Mouse (Mus musculus) embryonic fibroblast, embryonic 13.5 days (primary cell): ENCODE measurements around the gene Mrpl23. TPM values are rescaled to one million over a fixed set of nuclear protein-coding genes. Genes with fewer than 3 reads are reported as not detected.

Source experiments
- H3K27ac ChIP-seq: 2 replicates; pipeline ENCODE4 v1.5.1; 2012; ENCODE audit warnings: low read length, control low read depth, inconsistent platforms; ENCODE audit not compliant: insufficient read depth
- H3K4me1 ChIP-seq: 2 replicates; pipeline ENCODE4 v1.6.1; 2011; ENCODE audit warnings: low read length; ENCODE audit not compliant: control insufficient read depth, insufficient read depth
- H3K4me3 ChIP-seq: 2 replicates; pipeline ENCODE4 v1.5.1; 2011; ENCODE audit warnings: mild to moderate bottlenecking, control low read depth, low read length; ENCODE audit not compliant: insufficient read depth
- CTCF ChIP-seq: IDR thresholded peaks from 2 replicates; pipeline ENCODE4 v1.5.1; 2011; ENCODE audit warnings: mild to moderate bottlenecking, control low read depth, low read length, moderate library complexity, borderline replicate concordance; ENCODE audit not compliant: insufficient read depth
- POLR2A ChIP-seq: IDR thresholded peaks from 2 replicates; pipeline ENCODE4 v1.6.1; 2011; ENCODE audit warnings: low read depth, mild to moderate bottlenecking, control low read depth, low read length, moderate library complexity
- polyA plus RNA-seq: library from polyadenylated mRNA; stranded (reverse); fragments of >200 nt; gene quantifications from 2 replicates; pipeline ENCODE4 v1.2.4, GENCODE M21; 2011; ENCODE audit warnings: low read depth; ENCODE audit not compliant: missing spikeins, insufficient read length

The Mrpl23 gene
- polyA plus RNA-seq, 1 experiment, result 8.2 TPM

DNA sequence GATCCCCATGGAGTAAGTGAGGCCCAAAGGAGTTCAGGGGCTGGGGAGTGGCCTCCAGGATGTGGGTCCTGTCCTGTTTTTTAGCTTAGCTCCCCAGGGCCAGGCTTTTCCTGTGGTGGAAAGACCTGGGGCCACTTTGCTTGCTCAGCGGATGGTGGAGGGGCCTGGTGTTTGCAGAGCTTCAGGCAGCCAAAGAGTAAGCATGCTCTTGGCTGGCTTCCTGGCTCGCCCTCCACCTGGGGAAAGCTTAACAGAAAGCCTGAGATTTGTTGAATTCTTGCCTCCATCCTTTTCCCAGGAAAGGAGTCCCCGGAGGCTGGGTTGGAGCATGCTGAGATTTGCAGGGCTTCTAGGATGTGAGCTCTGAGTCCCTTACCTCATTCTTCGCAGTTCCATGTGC, 2.6 kb downstream of the Mrpl23 start:
- Histone ChIP-seq H3K4me3 (no peak overlapping the region), H3K27ac (no peak overlapping the region), H3K4me1 (no peaks in the 10 kb centered on the region)
- TF ChIP-seq CTCF (no peak), POLR2A (no peak)

DNA sequence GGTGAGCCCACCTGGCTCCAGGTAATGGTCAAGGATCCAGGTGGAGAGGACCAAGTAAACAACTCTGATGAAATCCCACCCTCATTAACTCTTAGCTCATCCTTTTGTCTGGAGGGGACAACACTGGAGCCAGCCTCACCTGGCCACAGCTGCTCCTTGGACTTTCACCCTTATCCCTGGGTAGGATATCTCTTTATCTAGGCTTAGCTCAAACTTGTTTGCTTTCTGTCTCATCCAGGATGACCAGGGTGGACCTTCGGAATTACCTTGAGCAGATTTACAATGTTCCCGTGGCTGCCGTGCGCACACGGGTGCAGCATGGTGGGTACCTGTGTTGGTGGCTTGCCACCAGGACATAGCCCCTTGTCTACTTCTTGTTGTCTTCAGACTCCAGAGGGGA, 3.3 kb downstream of the Mrpl23 start:
- TF ChIP-seq POLR2A, result no peak
- no peak for TF ChIP-seq CTCF

DNA sequence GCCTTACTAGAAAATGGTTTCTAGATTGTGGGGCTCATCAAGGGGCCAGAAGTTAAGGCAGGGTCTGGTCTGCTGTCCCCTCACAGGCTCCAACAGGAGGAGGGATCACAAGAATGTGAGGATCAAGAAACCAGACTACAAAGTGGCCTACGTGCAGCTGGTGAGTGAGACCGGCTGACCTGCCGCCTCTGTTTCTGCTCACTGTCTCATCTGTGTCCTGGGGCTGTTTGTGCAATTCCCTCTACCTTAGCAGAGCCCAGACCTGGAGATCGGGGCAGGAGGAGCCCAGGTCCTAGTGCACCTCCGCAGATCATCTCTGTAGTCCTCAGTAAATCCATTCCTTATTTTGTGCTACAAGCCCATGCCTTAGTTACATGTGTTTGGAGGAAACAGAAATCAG, 4.7 kb downstream of the Mrpl23 start:
- H3K4me1 ChIP-seq, result no peaks in the 10 kb centered on the region
- no peak overlapping the region for H3K4me3 ChIP-seq
- H3K27ac ChIP-seq, result no peak overlapping the region
- TF ChIP-seq CTCF, result no peak
- TF ChIP-seq POLR2A, result no peak

More for the DNA sequence above, 3.3 kb downstream of the Mrpl23 start:
- no peak overlapping the region for H3K27ac ChIP-seq
- H3K4me3 ChIP-seq, result no peak overlapping the region
- no peaks in the 10 kb centered on the region for H3K4me1 ChIP-seq

DNA sequence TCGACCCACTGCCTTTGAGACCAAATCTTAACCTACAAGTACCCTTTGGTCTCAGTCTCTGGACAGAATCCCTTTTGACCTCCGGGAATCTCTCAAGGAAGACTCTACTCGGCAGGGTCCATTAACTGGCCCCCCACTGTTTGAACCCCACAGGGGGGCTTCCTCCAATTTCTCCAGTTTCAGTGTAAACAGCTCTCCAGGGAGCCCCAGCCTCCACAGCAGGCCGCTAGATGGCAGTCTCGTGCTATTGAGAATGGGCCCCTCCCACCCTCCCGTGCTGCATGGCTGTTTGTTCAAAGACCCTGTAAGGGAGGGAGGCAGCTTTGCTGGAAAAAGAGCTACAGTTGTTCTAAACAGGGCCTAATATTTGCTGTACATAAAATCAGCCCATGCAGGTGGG, 5.4 kb downstream of the Mrpl23 start:
- Histone ChIP-seq H3K4me1 (no peaks in the 10 kb centered on the region), H3K4me3 (no peak overlapping the region), H3K27ac (no peak overlapping the region)
- no peak for TF ChIP-seq POLR2A
- TF ChIP-seq CTCF, result peak; percentile 55; the same call in 1 of the 2 replicates

DNA sequence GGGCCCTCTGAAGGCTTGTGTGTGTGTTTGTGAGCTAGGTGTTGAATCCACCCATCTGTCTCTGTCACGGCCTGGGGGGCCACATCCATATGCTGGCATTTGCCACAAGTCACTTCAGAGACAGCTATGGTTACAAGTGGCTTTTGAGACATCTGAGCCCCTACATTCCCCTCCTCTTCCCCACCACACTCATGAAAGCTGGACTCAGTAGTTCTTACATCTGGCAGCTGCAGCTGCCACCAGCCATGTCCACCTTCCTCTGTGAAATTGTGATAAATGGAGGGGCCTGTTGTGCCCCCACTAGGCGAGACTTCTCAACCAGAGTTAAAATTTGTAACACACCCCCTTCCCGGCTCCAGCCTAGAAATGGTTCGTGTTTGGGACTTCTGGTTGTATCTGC, 5.8 kb downstream of the Mrpl23 start:
- H3K4me1 ChIP-seq, result no peaks in the 10 kb centered on the region
- TF ChIP-seq POLR2A, result no peak
- no peak for TF ChIP-seq CTCF
- H3K4me3 ChIP-seq, result no peak overlapping the region
- no peak overlapping the region for H3K27ac ChIP-seq

DNA sequence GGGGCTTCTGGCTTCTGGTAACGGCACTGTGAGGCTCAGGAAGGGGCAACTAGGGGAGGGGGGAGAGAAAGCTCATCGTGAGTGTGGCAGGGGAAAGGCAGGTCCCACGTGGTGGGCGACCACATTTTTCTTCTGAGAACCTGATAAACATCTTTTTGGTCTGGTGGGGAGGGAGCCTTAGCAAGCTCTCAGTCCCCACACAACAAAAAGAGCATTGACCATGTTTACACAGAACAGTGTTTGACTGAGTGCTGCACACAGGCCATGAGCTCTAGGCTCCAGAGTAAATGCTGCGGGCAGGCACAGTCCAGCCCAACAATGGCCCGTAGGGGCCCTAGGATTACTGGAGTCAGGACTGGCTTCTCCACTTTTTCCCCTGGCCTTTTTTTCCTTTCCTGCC, 6.3 kb downstream of the Mrpl23 start:
- Histone ChIP-seq H3K4me1 (no peaks in the 10 kb centered on the region), H3K4me3 (no peak overlapping the region), H3K27ac (no peak overlapping the region)
- no peak for TF ChIP-seq CTCF
- TF ChIP-seq POLR2A, result no peak

DNA sequence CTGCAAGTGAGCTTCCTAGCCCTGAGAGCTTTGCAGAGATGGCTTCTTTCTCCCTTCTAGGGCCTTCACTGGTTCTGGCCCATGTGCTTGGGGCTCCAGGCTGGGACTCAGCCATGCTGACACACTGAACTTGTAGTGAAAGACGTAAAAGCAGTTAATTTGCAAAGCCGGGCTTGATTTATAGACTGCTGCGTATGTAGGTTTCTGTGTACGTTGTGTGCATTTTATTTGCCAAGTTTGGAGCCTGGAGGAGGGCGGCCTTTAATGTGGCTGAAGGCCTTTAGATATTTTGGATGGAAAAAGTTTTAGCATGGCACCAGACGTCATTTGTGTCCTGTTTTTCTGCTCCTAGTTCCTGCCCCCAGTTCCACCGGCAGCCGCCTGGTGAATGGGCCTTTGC, 7.3 kb downstream of the Mrpl23 start:
- H3K27ac ChIP-seq, result no peak overlapping the region
- TF ChIP-seq CTCF (no peak), POLR2A (no peak)
- no peak overlapping the region for H3K4me3 ChIP-seq
- H3K4me1 ChIP-seq, result no peaks in the 10 kb centered on the region

DNA sequence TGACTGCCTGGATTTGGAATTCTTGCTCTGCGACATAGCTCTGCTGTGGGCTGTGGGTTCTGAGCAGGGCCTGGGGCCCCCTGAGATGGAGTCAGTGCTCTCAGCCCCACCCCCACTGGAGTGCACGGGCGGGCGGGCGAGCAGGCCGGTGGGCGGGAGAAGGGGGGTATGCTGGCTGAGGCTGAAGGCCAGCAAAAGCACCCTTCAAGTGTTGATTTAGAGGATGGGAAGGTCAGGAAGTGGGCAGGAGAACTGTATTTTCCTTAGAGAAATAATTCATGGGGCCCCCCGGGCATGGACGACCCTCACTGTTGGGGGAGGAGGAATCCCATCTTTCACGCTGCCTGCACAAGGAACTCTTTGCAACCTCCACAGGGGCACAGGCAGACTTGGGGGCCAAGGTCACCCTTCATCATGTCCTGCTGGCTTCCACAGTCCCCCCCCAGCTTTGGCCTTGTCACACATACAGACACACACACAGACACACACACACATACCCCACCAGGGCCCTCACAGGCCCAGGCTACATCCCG, 10.4 kb downstream of the Mrpl23 start:
- TF ChIP-seq CTCF, result no peak
- no peak for TF ChIP-seq POLR2A
- no peak overlapping the region for H3K27ac ChIP-seq
- H3K4me3 ChIP-seq, result no peak overlapping the region
- no peaks in the 10 kb centered on the region for H3K4me1 ChIP-seq

DNA sequence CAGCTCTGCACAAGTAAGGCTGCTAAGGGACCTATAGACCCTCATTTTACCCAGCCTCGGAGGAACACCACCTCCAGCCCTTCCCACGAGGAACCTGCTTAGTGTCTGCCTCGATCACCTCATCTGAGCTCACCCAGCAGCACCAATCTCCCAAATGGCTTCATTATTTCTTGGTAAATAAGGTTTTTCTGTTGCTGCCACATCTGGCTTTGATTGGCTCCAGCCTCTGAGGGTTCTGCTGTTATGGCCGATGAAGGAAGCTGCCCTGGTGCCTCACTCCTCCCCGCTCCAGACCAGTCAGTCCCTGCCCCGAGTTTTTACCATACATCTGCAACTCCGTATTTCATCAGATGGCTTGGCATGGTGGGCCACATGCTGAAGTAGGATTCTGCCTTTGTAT, 13.5 kb downstream of the Mrpl23 start:
- Histone ChIP-seq H3K4me3 (no peak overlapping the region), H3K27ac (no peak overlapping the region), H3K4me1 (no peaks in the 10 kb centered on the region)
- TF ChIP-seq CTCF (no peak), POLR2A (no peak)

DNA sequence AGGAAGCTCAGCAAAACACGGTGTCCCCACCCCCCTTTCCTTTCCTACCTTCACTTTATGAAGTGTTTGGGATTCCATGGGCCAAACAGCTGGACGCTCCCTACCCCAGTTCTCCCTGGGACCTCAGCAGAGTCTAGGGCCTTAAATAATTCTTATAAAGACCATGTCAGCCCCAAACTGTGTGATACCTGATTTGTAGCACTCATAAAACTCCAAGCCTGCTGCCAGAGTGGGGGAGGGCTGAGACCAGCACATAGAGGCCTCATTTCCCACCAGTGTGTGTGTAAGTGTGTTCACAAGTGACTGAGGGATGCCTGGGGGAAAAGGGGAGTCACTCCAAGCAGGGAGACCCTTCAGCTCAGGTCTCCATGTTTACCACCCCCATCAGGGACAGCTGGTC, 15.4 kb downstream of the Mrpl23 start:
- H3K4me1 ChIP-seq, result no peaks in the 10 kb centered on the region
- TF ChIP-seq CTCF, result no peak
- TF ChIP-seq POLR2A, result no peak

DNA sequence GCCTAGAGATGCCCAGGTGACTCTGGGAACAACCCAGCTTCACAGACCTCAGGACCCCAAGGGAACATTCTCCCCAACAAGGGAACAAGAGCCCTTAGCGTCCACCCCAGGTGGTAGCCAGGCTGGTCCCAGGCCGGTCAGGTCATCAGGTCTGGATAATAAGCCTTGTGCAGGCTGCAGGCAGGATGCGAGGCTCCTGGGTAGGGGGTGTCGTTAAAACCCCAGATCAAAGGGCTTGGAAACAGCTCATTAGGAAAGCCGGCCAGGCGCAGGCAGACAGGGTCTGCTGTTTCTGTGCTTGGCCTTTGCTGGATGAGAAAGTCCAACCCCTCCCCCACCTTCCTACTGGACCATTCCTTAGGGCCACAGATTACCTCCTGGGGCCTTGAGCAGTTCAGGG, 16.2 kb downstream of the Mrpl23 start:
- H3K4me1 ChIP-seq, result no peaks in the 10 kb centered on the region
- TF ChIP-seq POLR2A (no peak), CTCF (no peak)
- no peak overlapping the region for H3K4me3 ChIP-seq
- no peak overlapping the region for H3K27ac ChIP-seq

More for the DNA sequence above, 15.4 kb downstream of the Mrpl23 start:
- Histone ChIP-seq H3K27ac (no peak overlapping the region), H3K4me3 (no peak overlapping the region)
